Mouse (Mus musculus) forebrain, embryonic 16.5 days (tissue): Measurements from ENCODE around the gene 3110040M04Rik. TPM values are rescaled to one million over a fixed set of nuclear protein-coding genes. Genes with fewer than 3 reads are reported as not detected.

Experiments
- polyA plus RNA-seq: library from polyadenylated mRNA; unstranded; fragments of >200 nt; fragmentation: Nextera tagmentation; extraction: Ambion mirVana; gene quantifications from 2 replicates; pipeline ENCODE4 v1.2.1, GENCODE M21; 2015

3110040M04Rik gene
- polyA plus RNA-seq, 1 experiment from 2014 or later: not detected

Other genes starting within 250 kb of the 3110040M04Rik start
- gene Hmcn1, start 210.7 kb upstream of the 3110040M04Rik start, polyA plus RNA-seq: 0.81 and 1.3 TPM in 2 replicates
- gene Gm47985, start 21.6 kb upstream of the 3110040M04Rik start, polyA plus RNA-seq: not detected in 2 replicates
- not detected in 2 replicates for gene Gm8947, start 11.7 kb upstream of the 3110040M04Rik start, polyA plus RNA-seq
- not detected in 2 replicates for gene Gm47995, start 5.7 kb upstream of the 3110040M04Rik start, polyA plus RNA-seq
- gene Gm47996, start 6.0 kb downstream of the 3110040M04Rik start, polyA plus RNA-seq: not detected in 2 replicates
- gene Ivns1abp, start 140.4 kb downstream of the 3110040M04Rik start, polyA plus RNA-seq: 388 and 450 TPM in 2 replicates
- 17.7 and 21.0 TPM in 2 replicates for gene Swt1, start 224.3 kb downstream of the 3110040M04Rik start, polyA plus RNA-seq
- 50.5 and 52.3 TPM in 2 replicates for gene Trmt1l, start 224.4 kb downstream of the 3110040M04Rik start, polyA plus RNA-seq